1 mouse cellular context compared by ENCODE assay signal in genomic region chr8:126529409-126529808, GRCm38 (mm10).
TF ChIP-seq lines count a peak whose summit lies in the region.

No protein-coding gene starts in this region.

TF ChIP-seq in CH12.LX, 34 proteins besides CTCF, POLR2A, EP300 and RAD21 (continued from another document):
- TF ChIP-seq IRF4 (IDR thresholded peaks at IDR 0.05; ENCODE audit: low read depth, low read length), result peak; percentile 69; the same call in 1 of the 2 replicates
- TF ChIP-seq USF1 (IDR thresholded peaks at IDR 0.05; ENCODE audit: low read depth, low read length), result no peak
- TF ChIP-seq UBTF (IDR thresholded peaks at IDR 0.05; ENCODE audit: low read depth, low read length), result no peak
- TF ChIP-seq SMC3 (IDR thresholded peaks at IDR 0.05; ENCODE audit: low read depth, low read length), result no peak; the same call in 1 of the 2 replicates
- TF ChIP-seq BHLHE40 (IDR thresholded peaks at IDR 0.05; ENCODE audit: low read depth, low read length), result 0 out of 2 replicates have a peak, but pooled peaks have one; percentile 46
- no peak for TF ChIP-seq ZMIZ1 (IDR thresholded peaks at IDR 0.05; ENCODE audit: low read depth, low read length)
- TF ChIP-seq TBP (conservative IDR thresholded peaks at IDR 0.05; ENCODE audit: low read depth, low read length), result no peak
- no peak for TF ChIP-seq NELFE (IDR thresholded peaks at IDR 0.05; ENCODE audit: low read depth, low read length)
- TF ChIP-seq E2F4 (IDR thresholded peaks at IDR 0.05; ENCODE audit: insufficient replicate concordance, low read depth, low read length), result no peak
- TF ChIP-seq MXI1 (IDR thresholded peaks at IDR 0.05; ENCODE audit: low read depth, low read length), result no peak; the same call in 1 of the 2 replicates
- TF ChIP-seq ZC3H11A (IDR thresholded peaks at IDR 0.05; ENCODE audit: low read depth, low read length), result no peak
- no peak for TF ChIP-seq POLR2AphosphoS2 (IDR thresholded peaks at IDR 0.05; ENCODE audit: low read depth, low read length)
- TF ChIP-seq SIN3A (IDR thresholded peaks at IDR 0.05; ENCODE audit: low read length), result no peak; the same call in 1 of the 2 replicates
- peak; percentile 57; the same call in 1 of the 2 replicates for TF ChIP-seq MEF2A (IDR thresholded peaks at IDR 0.05; ENCODE audit: borderline replicate concordance, low read depth, low read length)
- no peak for TF ChIP-seq JUND (conservative IDR thresholded peaks at IDR 0.05; ENCODE audit: low read depth, low read length)
- TF ChIP-seq CHD2 (IDR thresholded peaks at IDR 0.05; ENCODE audit: low read length), result peak; percentile 60
- peak; percentile 89 for TF ChIP-seq MAZ (IDR thresholded peaks at IDR 0.05; ENCODE audit: low read depth, low read length)
- TF ChIP-seq MAX (IDR thresholded peaks at IDR 0.05; ENCODE audit: low read length), result no peak
- TF ChIP-seq KAT2A (IDR thresholded peaks at IDR 0.05; ENCODE audit: insufficient replicate concordance, low read length), result peak; percentile 82; the same call in 1 of the 2 replicates
- TF ChIP-seq ELF1 (IDR thresholded peaks at IDR 0.05; ENCODE audit: low read depth, low read length), result no peak
